19 mouse cellular contexts compared by ENCODE assay signal in genomic region chr17:79485239-79485638, GRCm38 (mm10).
DNase-seq lines count a peak whose midpoint lies in the region; ATAC-seq lines count a peak whose summit lies in the region.
"Had no signal": no experiment of that assay in that cellular context is flagged by ENCODE, and none has a peak within 500 bp of the region (broad histone marks: within the 10 kb centered on the region; RNA-seq: fewer than 3 reads in every experiment).

No protein-coding gene starts in this region.

- peak; percentile 40 for DNase-seq in lung, postnatal 36 days
- no peak for DNase-seq in lung, postnatal 10 days
- peak; percentile 17 to 48 for DNase-seq in monocyte, adult 2 months (ENCODE audit: low read depth in 1 of 2, low spot score in 2 of 2)
- DNase-seq in embryo, embryonic 10 days (ENCODE audit: low spot score): no peak
- DNase-seq in cerebellum, adult 8-10 months: no peak
- no peak for DNase-seq in yolk sac, embryonic 10.5 days (ENCODE audit: low spot score)
- DNase-seq: adrenal gland, adult 8-10 months; adrenal gland, postnatal 36 days; B cell, adult 2 months; cerebellum, adult 11-12 months; cerebellum, adult 9-11 months; cerebellum, postnatal 36 days; embryo, embryonic 11 days; gastrocnemius, postnatal 36 days had no signal

- ATAC-seq in granulocyte monocyte progenitor cell, adult 5-6 weeks (replicated peaks; ENCODE audit: poor library complexity, severe bottlenecking): peak; percentile 95
- ATAC-seq: CD4-positive, CD25-positive, alpha-beta regulatory T cell, adult 4 months; forebrain, embryonic 15.5 days; hindbrain, embryonic 16.5 days; inflammation-experienced regulatory T-cells, adult 6 months had no signal

Comparison
In these comparisons a context has a peak if more than half of its experiments do, and no peak if none do; other contexts are left out.
1. DNase-seq: peak in lung, postnatal 36 days (single experiment) and monocyte, adult 2 months (2 of 2); none in lung, postnatal 10 days (single experiment), embryo, embryonic 10 days (single experiment), cerebellum, adult 8-10 months (single experiment) and yolk sac, embryonic 10.5 days (single experiment).